Mouse (Mus musculus) embryonic fibroblast, embryonic 13.5 days (primary cell): Measurements from ENCODE around the gene Nrcam. TPM values are rescaled to one million over a fixed set of nuclear protein-coding genes. Genes with fewer than 3 reads are reported as not detected.

Experiments
- H3K27ac ChIP-seq: 2 replicates; pipeline ENCODE4 v1.5.1; 2012; ENCODE audit warnings: low read length, control low read depth, inconsistent platforms; ENCODE audit not compliant: insufficient read depth
- H3K4me1 ChIP-seq: 2 replicates; pipeline ENCODE4 v1.6.1; 2011; ENCODE audit warnings: low read length; ENCODE audit not compliant: control insufficient read depth, insufficient read depth
- H3K4me3 ChIP-seq: 2 replicates; pipeline ENCODE4 v1.5.1; 2011; ENCODE audit warnings: mild to moderate bottlenecking, control low read depth, low read length; ENCODE audit not compliant: insufficient read depth
- CTCF ChIP-seq: IDR thresholded peaks from 2 replicates; pipeline ENCODE4 v1.5.1; 2011; ENCODE audit warnings: mild to moderate bottlenecking, control low read depth, low read length, moderate library complexity, borderline replicate concordance; ENCODE audit not compliant: insufficient read depth
- POLR2A ChIP-seq: IDR thresholded peaks from 2 replicates; pipeline ENCODE4 v1.6.1; 2011; ENCODE audit warnings: low read depth, mild to moderate bottlenecking, control low read depth, low read length, moderate library complexity
- polyA plus RNA-seq: library from polyadenylated mRNA; stranded (reverse); fragments of >200 nt; gene quantifications from 2 replicates; pipeline ENCODE4 v1.2.4, GENCODE M21; 2011; ENCODE audit warnings: low read depth; ENCODE audit not compliant: missing spikeins, insufficient read length

The Nrcam gene
- polyA plus RNA-seq, 1 experiment: 2.6 TPM

DNA sequence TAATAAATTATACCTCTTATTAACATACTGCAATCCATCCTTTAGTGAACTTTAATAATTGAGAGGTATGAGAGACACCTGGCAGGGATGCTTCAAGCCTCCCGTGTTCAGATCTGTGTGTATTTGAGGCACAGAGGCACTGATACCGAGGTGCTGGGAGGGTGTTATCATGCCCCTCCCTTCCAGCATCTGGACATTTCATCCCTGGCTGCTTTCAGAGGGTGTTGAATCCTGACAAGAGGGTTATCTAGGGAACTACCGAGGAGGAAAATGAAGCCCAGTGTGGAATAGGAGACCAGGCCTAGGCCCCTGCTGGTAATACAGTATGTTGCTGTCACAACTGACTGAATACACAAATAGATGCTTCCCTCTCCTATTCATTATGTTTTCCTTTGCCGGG is 133.8 kb downstream of the Nrcam start:
- no peak overlapping the region for H3K27ac ChIP-seq
- no peak overlapping the region for H3K4me3 ChIP-seq
- TF ChIP-seq POLR2A (no peak), CTCF (no peak)
- H3K4me1 ChIP-seq: peaks cover 3% of the 10 kb centered on the region; the same call in 1 of the 2 replicates

DNA sequence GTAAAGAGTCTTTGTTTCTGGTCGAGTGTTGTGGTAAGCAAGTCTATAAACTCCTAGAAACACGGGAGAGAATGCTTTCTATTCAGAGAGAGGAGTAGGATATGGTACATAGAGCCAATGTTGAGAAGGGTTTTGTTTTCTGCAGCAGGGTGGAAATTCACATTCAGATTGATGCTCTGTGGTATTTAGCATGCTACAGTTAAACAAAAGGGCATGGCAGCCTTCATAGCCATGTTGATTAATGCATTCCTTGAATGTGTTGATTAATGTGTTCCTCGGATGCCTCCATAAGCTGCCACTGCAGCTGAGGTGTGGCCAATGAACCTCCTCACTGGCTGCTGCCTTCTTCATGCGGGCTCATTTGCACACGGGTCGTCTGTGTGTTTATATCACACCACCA is 134.3 kb downstream of the Nrcam start:
- TF ChIP-seq CTCF: no peak
- no peak for TF ChIP-seq POLR2A
- peaks cover 2% of the 10 kb centered on the region; the same call in 1 of the 2 replicates for H3K4me1 ChIP-seq

GRCm38 (mm10) chr12:44471073-44471472 is 142.4 kb downstream of the Nrcam start:
- TF ChIP-seq POLR2A: no peak
- TF ChIP-seq CTCF: no peak
- H3K27ac ChIP-seq: no peak overlapping the region
- no peak overlapping the region for H3K4me3 ChIP-seq
- H3K4me1 ChIP-seq: no peaks in the 10 kb centered on the region

More for the DNA sequence above, 134.3 kb downstream of the Nrcam start:
- Histone ChIP-seq H3K27ac (no peak overlapping the region), H3K4me3 (no peak overlapping the region)

- H3K27ac ChIP-seq: no peak overlapping the region
- H3K4me3 ChIP-seq: no peak overlapping the region
- TF ChIP-seq CTCF (no peak), POLR2A (no peak)
- H3K4me1 ChIP-seq: no peaks in the 10 kb centered on the region
Observed at GRCm38 (mm10) chr12:44475355-44475754, 146.7 kb downstream of the Nrcam start.

DNA sequence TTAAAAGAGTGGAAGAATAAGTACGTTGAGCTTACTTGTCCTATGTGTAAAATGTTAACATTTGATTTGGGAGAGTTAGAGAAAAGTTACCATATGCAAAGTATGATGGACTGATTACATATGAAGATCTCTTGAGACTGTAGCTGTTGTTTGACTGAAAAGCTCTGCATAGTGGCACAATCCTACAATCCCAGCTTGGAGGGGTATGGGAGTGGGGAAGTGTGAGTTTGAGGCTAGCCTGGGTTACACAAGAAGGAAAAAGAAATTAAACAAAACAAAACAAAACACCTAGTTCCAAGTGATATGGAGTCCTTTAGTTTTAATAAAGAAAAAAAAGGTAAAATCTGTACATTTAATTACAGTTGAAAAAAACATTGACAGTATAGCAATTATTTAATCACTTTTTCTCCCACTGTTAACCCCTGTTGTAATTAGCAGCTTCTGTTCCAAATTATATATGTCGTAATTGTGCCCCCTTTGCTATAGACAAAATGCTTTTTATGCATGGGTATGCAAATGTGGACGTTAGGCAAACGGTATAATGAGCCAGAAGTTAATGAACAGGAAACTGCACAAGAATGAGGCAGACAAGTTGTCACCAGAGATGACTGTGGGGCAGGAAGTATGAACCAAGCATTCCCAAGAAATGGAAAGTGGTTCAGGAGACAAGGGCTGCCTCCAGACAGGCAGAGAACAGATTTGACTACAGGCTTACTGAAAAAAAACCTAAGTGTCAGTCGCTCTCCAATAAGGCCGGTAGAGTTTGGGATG is 150.8 kb downstream of the Nrcam start:
- Histone ChIP-seq H3K4me1 (no peaks in the 10 kb centered on the region), H3K27ac (no peak overlapping the region), H3K4me3 (no peak overlapping the region)
- TF ChIP-seq CTCF: no peak
- TF ChIP-seq POLR2A: no peak

DNA sequence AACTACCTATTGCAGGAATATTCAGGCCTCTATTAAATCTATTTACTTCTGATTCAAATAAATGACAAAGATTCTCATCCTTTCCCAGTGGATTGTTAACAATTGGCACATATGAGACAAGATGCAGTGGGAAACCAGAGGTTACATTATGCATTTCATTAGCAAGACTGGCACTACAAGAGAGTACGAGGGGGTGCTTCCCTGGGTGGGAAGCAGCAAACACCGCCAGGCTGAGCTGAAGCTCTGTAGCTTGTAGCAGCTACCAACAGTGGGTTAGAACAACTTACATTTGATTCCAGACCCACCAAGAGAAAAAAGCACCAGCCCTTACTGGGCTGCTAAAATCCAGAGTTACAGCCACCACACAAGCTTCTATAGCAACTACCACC is 151.3 kb downstream of the Nrcam start:
- H3K4me1 ChIP-seq: no peaks in the 10 kb centered on the region
- H3K27ac ChIP-seq: no peak overlapping the region
- H3K4me3 ChIP-seq: no peak overlapping the region
- no peak for TF ChIP-seq POLR2A
- no peak for TF ChIP-seq CTCF

DNA sequence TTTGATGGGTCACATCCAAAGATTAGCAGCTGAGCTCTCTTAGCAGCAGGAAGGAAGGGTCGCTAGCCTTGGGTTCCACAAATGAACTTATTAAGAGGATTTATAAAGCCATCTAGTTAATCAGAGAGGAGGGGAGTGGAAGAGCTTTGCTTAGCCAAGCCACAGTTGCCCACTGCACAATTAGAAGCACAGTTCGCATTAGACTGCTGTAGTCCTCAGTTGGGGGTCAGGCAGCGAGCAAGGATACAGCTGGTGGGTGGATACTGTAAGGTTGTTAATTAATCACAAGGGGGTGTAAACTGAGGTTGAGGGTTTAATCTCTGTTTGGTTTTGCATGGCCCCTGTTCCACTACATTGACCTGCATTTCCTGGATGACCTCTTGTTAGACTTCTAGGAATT is 152.7 kb downstream of the Nrcam start:
- Histone ChIP-seq H3K4me3 (no peak overlapping the region), H3K27ac (no peak overlapping the region), H3K4me1 (no peaks in the 10 kb centered on the region)
- no peak for TF ChIP-seq POLR2A
- TF ChIP-seq CTCF: no peak

GRCm38 (mm10) chr12:44492759-44493479 is 164.2 kb downstream of the Nrcam start:
- no peak for TF ChIP-seq POLR2A
- TF ChIP-seq CTCF: no peak
- no peak overlapping the region for H3K27ac ChIP-seq
- H3K4me1 ChIP-seq: no peaks in the 10 kb centered on the region
- no peak overlapping the region for H3K4me3 ChIP-seq

- Histone ChIP-seq H3K4me1 (no peaks in the 10 kb centered on the region), H3K27ac (no peak overlapping the region), H3K4me3 (no peak overlapping the region)
- TF ChIP-seq POLR2A (no peak), CTCF (no peak)
Observed at GRCm38 (mm10) chr12:44497762-44498161, 169.1 kb downstream of the Nrcam start.

DNA sequence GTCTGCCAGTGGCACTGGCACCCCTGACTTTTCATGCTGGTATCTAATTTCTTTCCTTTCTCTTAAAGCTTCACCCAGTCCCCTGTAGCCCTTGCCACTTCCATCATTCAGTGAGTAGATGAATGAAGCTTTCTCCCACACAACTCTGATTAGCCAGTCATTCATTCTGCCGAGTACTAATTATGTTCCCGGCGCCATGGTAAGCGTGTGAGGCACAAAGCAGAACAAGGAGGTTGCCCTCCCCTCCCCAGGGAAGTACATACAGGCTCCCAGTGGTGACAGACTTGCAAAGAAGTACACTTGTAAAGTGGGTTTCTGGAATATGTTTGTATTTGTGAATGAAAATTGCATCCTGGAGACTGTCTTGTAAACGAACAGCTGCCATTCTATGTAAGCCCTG is 170.2 kb downstream of the Nrcam start:
- no peak overlapping the region for H3K4me3 ChIP-seq
- no peak overlapping the region for H3K27ac ChIP-seq
- H3K4me1 ChIP-seq: no peaks in the 10 kb centered on the region
- TF ChIP-seq POLR2A (no peak), CTCF (no peak)
